Mouse (Mus musculus) limb, embryonic 15.5 days (tissue): ENCODE results near the gene Tomm40. TPM values are rescaled to one million over a fixed set of nuclear protein-coding genes. Genes with fewer than 3 reads are reported as not detected.
A peak's percentile ranks its signal among the peaks of the same experiment; 100 is the strongest.

Experiments used
- ATAC-seq: fragments of 200-750 bp; cut with Nextera tagmentation; 2 replicates; pipeline ENCODE4 v1.8.0; 2017; ENCODE audit warnings: low read depth, moderate TSS enrichment; ENCODE audit not compliant: insufficient number of reproducible peaks, low FRiP score, low TSS enrichment
- H3K27ac ChIP-seq: fragments of 300-500 bp; sonication (generic); 2 replicates; pipeline ENCODE4 v1.5.1; 2015; ENCODE audit warnings: moderate library complexity, mild to moderate bottlenecking, inconsistent platforms
- H3K27me3 ChIP-seq: fragments of 300-500 bp; sonication (generic); 2 replicates; pipeline ENCODE4 v1.6.1; 2015; ENCODE audit warnings: inconsistent platforms
- H3K36me3 ChIP-seq: fragments of 300-500 bp; sonication (generic); 2 replicates; pipeline ENCODE4 v1.6.1; 2015; ENCODE audit warnings: inconsistent platforms
- H3K4me1 ChIP-seq: fragments of 300-500 bp; sonication (generic); 2 replicates; pipeline ENCODE4 v1.6.1; 2015; ENCODE audit warnings: inconsistent platforms
- H3K4me2 ChIP-seq: fragments of 300-500 bp; sonication (generic); 2 replicates; pipeline ENCODE4 v1.6.1; 2015; ENCODE audit warnings: mild to moderate bottlenecking, inconsistent platforms
- H3K4me3 ChIP-seq: fragments of 300-500 bp; sonication (generic); 2 replicates; pipeline ENCODE4 v1.5.1; 2015; ENCODE audit warnings: mild to moderate bottlenecking, inconsistent platforms
- H3K9ac ChIP-seq: fragments of 300-500 bp; sonication (generic); 2 replicates; pipeline ENCODE4 v1.6.1; 2015; ENCODE audit warnings: inconsistent platforms
- H3K9me3 ChIP-seq: fragments of 300-500 bp; sonication (generic); 2 replicates; pipeline ENCODE4 v1.6.1; 2016; ENCODE audit warnings: inconsistent platforms
- WGBS: fragments of 180-500 bp; shearing (Covaris S2); methylation state at CpG from one replicate; pipeline ENCODE4 v1.1.7; 2015; 5-methylcytosine and 5-hydroxymethylcytosine counted together
- polyA plus RNA-seq: library from polyadenylated mRNA; unstranded; fragments of >200 nt; fragmentation: Nextera tagmentation; extraction: Ambion mirVana; gene quantifications from 2 replicates; pipeline ENCODE4 v1.2.1, GENCODE M21; 2015

Gene Tomm40
- polyA plus RNA-seq, 1 experiment from 2014 or later: 129 TPM

- no peak for ATAC-seq
- peak overlapping the region; percentile 58 for H3K27ac ChIP-seq
- H3K36me3 ChIP-seq: peaks cover 42% of the 10 kb centered on the region
- H3K9me3 ChIP-seq: no peaks in the 10 kb centered on the region; the same call in 1 of the 2 replicates
- peaks cover 32% of the 10 kb centered on the region for H3K4me1 ChIP-seq
- no peak overlapping the region for H3K4me2 ChIP-seq
- H3K4me3 ChIP-seq: no peak overlapping the region
- WGBS: 60% methylated on average over 12 of the region's 12 CpGs
- no peaks in the 10 kb centered on the region for H3K27me3 ChIP-seq
- H3K9ac ChIP-seq: no peak overlapping the region
These were observed 14.8 kb downstream of the Tomm40 start for GRCm38 (mm10) chr7:19700299-19701068.

GRCm38 (mm10) chr7:19699827-19700148 is 15.4 kb downstream of the Tomm40 start:
- Histone ChIP-seq H3K27me3 (no peaks in the 10 kb centered on the region), H3K36me3 (peaks cover 40% of the 10 kb centered on the region), H3K9me3 (no peaks in the 10 kb centered on the region; the same call in 1 of the 2 replicates), H3K4me1 (peaks cover 32% of the 10 kb centered on the region), H3K4me2 (no peak overlapping the region), H3K9ac (no peak overlapping the region), H3K4me3 (no peak overlapping the region), H3K27ac (peak overlapping the region; percentile 47)
- ATAC-seq: no peak
- 78% methylated on average over 4 of the region's 4 CpGs for WGBS

- 2% methylated on average over 20 of the region's 20 CpGs for WGBS
These were observed 16.1 kb downstream of the Tomm40 start, which contains the start of gene Apoe for GRCm38 (mm10) chr7:19698907-19699826. Gene Apoe (minus strand): TSS chr7:19699188.

GRCm38 (mm10) chr7:19697949-19698906 is 17.0 kb downstream of the Tomm40 start:
- ATAC-seq: no peak
- Histone ChIP-seq H3K9me3 (no peaks in the 10 kb centered on the region; the same call in 1 of the 2 replicates), H3K4me3 (peak overlapping the region; percentile 31), H3K27ac (peak overlapping the region; percentile 47), H3K9ac (peak overlapping the region; percentile 23; the same call in 1 of the 2 replicates), H3K36me3 (peaks cover 26% of the 10 kb centered on the region), H3K4me2 (peak overlapping the region; percentile 58), H3K4me1 (peaks cover 37% of the 10 kb centered on the region), H3K27me3 (no peaks in the 10 kb centered on the region)
- 3% methylated on average over 27 of the region's 28 CpGs for WGBS

More at GRCm38 (mm10) chr7:19698907-19699826, 16.1 kb downstream of the Tomm40 start, which contains the start of gene Apoe:
- Histone ChIP-seq H3K4me2 (peak within 1 kb of the TSS; percentile 58), H3K4me3 (peak within 1 kb of the TSS; percentile 31), H3K36me3 (peaks cover 35% of the 10 kb centered on the region), H3K4me1 (peaks cover 32% of the 10 kb centered on the region), H3K27ac (peak within 1 kb of the TSS; percentile 47), H3K9ac (peak within 1 kb of the TSS; percentile 23; the same call in 1 of the 2 replicates), H3K9me3 (no peaks in the 10 kb centered on the region; the same call in 1 of the 2 replicates), H3K27me3 (no peaks in the 10 kb centered on the region)
- 0 out of 2 replicates have a peak, but pooled peaks have one; percentile 41 for ATAC-seq

- Histone ChIP-seq H3K27me3 (no peaks in the 10 kb centered on the region), H3K4me2 (no peak overlapping the region), H3K27ac (no peak overlapping the region), H3K9me3 (no peaks in the 10 kb centered on the region; the same call in 1 of the 2 replicates), H3K36me3 (peaks cover 11% of the 10 kb centered on the region), H3K4me1 (peaks cover 45% of the 10 kb centered on the region), H3K4me3 (no peak overlapping the region), H3K9ac (no peak overlapping the region)
- ATAC-seq: no peak
- 92% methylated on average over 34 of the region's 34 CpGs for WGBS
These were observed 18.8 kb downstream of the Tomm40 start for GRCm38 (mm10) chr7:19696336-19696873.

GRCm38 (mm10) chr7:19695881-19696280 is 19.4 kb downstream of the Tomm40 start:
- ATAC-seq: no peak
- no peak overlapping the region for H3K9ac ChIP-seq
- no peak overlapping the region for H3K27ac ChIP-seq
- H3K9me3 ChIP-seq: no peaks in the 10 kb centered on the region; the same call in 1 of the 2 replicates
- no peak overlapping the region for H3K4me2 ChIP-seq
- WGBS: 87% methylated on average over 6 of the region's 6 CpGs
- H3K36me3 ChIP-seq: peaks cover 9% of the 10 kb centered on the region
- peaks cover 40% of the 10 kb centered on the region for H3K4me1 ChIP-seq
- H3K4me3 ChIP-seq: no peak overlapping the region
- H3K27me3 ChIP-seq: no peaks in the 10 kb centered on the region

GRCm38 (mm10) chr7:19695213-19695594 is 20.0 kb downstream of the Tomm40 start:
- no peak for ATAC-seq
- Histone ChIP-seq H3K27ac (no peak overlapping the region), H3K36me3 (peaks cover 9% of the 10 kb centered on the region), H3K27me3 (no peaks in the 10 kb centered on the region), H3K4me1 (peaks cover 34% of the 10 kb centered on the region), H3K4me2 (no peak overlapping the region), H3K9ac (no peak overlapping the region), H3K4me3 (no peak overlapping the region), H3K9me3 (no peaks in the 10 kb centered on the region; the same call in 1 of the 2 replicates)
- WGBS: 51% methylated on average over 8 of the region's 8 CpGs

GRCm38 (mm10) chr7:19694336-19695212 is 20.7 kb downstream of the Tomm40 start:
- no peak overlapping the region for H3K4me2 ChIP-seq
- no peaks in the 10 kb centered on the region; the same call in 1 of the 2 replicates for H3K9me3 ChIP-seq
- no peak overlapping the region for H3K9ac ChIP-seq
- H3K27me3 ChIP-seq: no peaks in the 10 kb centered on the region
- H3K4me3 ChIP-seq: no peak overlapping the region
- peaks cover 32% of the 10 kb centered on the region for H3K4me1 ChIP-seq
- ATAC-seq: no peak
- no peak overlapping the region for H3K27ac ChIP-seq
- H3K36me3 ChIP-seq: peaks cover 9% of the 10 kb centered on the region
- WGBS: 82% methylated on average over 10 of the region's 10 CpGs

- H3K9ac ChIP-seq: no peak overlapping the region
- peaks cover 21% of the 10 kb centered on the region for H3K4me1 ChIP-seq
- 29% methylated on average over 10 of the region's 10 CpGs for WGBS
- H3K36me3 ChIP-seq: peaks cover 9% of the 10 kb centered on the region
- no peaks in the 10 kb centered on the region for H3K27me3 ChIP-seq
- H3K9me3 ChIP-seq: no peaks in the 10 kb centered on the region; the same call in 1 of the 2 replicates
- ATAC-seq: no peak
- H3K27ac ChIP-seq: no peak overlapping the region
- no peak overlapping the region for H3K4me3 ChIP-seq
- H3K4me2 ChIP-seq: no peak overlapping the region
These were observed 21.8 kb downstream of the Tomm40 start for GRCm38 (mm10) chr7:19693421-19693820.
